In the genomic region with DNA sequence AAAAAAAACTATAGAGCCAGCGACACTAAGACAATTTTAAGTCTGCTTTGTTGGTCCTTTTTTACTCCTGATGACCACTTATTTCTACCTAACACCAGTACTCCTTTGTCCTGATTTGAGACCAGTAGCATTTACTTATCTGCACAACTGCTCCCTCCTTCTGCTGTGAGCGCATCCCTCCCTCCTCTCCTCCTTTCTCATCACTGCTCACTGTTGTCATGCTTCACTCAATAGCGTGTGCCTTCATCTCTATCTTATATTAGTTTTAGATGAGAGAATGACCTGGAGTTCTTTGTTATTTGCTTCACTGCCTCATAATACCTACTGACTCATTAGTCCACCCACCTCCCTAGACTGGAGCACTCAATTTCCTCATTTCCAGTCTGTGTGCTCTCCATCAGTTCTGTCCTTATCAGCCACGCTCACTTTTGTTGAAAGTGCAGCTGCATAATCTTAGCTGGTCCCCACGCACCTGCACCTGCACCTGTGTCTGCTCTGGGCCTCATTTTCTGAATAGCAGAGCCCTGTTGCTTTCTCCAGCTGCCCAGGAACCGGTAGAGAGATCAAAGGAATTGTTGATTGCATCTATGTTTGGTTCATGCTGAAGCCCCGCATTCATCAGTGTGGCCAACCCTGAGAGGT, we compare ENCODE assay signal across 13 mouse cellular contexts.
DNase-seq lines count a peak whose midpoint lies in the region; ATAC-seq lines count a peak whose summit lies in the region.
"Had no signal": no experiment of that assay in that cellular context is flagged by ENCODE, and none has a peak within 500 bp of the region (broad histone marks: within the 10 kb centered on the region; RNA-seq: fewer than 3 reads in every experiment).

No protein-coding gene starts in this region.

- H3K36me3 ChIP-seq in heart, embryonic 16.5 days (ENCODE audit: control insufficient read depth, insufficient read depth), result no peaks in the 10 kb centered on the region
- peaks cover 8% of the 10 kb centered on the region; the same call in 1 of the 2 replicates for H3K36me3 ChIP-seq in heart, embryonic 12.5 days
- no peaks in the 10 kb centered on the region for H3K36me3 ChIP-seq in stomach, embryonic 14.5 days (ENCODE audit: control insufficient read depth, insufficient read depth, low read length)

- DNase-seq in A20 (ENCODE audit: low read depth, low spot score) (peak; percentile 84), ZHBTc4 (ENCODE audit: low read depth, low spot score) (peak; percentile 37), MN1 (ENCODE audit: low spot score) (no peak)
- DNase-seq in left cerebral cortex, adult 9 months (ENCODE audit: low spot score in 2 of 2), result no peak
- no peak for DNase-seq in urinary bladder, postnatal 25 days (ENCODE audit: low spot score)
- DNase-seq: cerebellum, postnatal 14 days; lung, postnatal 4 days; right cerebral cortex, postnatal 25 days had no signal

- no peak overlapping the region for H3K4me3 ChIP-seq in heart, embryonic 16.5 days (ENCODE audit: low read length)
- no peak overlapping the region for H3K4me3 ChIP-seq in heart, embryonic 12.5 days
- H3K4me3 ChIP-seq in stomach, embryonic 14.5 days (ENCODE audit: low read depth, low read length), result no peak overlapping the region

- no peaks in the 10 kb centered on the region for H3K9me3 ChIP-seq in heart, embryonic 16.5 days (replicated peaks; ENCODE audit: control insufficient read depth, low read length)
- no peaks in the 10 kb centered on the region for H3K9me3 ChIP-seq in heart, embryonic 12.5 days (replicated peaks)
- H3K9me3 ChIP-seq in stomach, embryonic 14.5 days (ENCODE audit: control insufficient read depth, low read depth, low read length), result no peaks in the 10 kb centered on the region

- 49% methylated on average over 7 of the region's 7 CpGs for WGBS in heart, embryonic 16.5 days
- WGBS in heart, embryonic 12.5 days, result 63% methylated on average over 7 of the region's 7 CpGs
- WGBS in stomach, embryonic 14.5 days, result 44% methylated on average over 7 of the region's 7 CpGs

- H3K27me3 ChIP-seq in heart, embryonic 16.5 days (ENCODE audit: control insufficient read depth, insufficient read depth, low read length), result no peaks in the 10 kb centered on the region
- no peaks in the 10 kb centered on the region for H3K27me3 ChIP-seq in heart, embryonic 12.5 days (replicated peaks)
- no peaks in the 10 kb centered on the region for H3K27me3 ChIP-seq in stomach, embryonic 14.5 days (ENCODE audit: control insufficient read depth, insufficient read depth, low read length)

- ATAC-seq in heart, embryonic 16.5 days (replicated peaks; ENCODE audit: extremely low read depth, insufficient read depth, low FRiP score), result peak; percentile 32; the same call in 1 of the 2 replicates
- ATAC-seq in heart, embryonic 12.5 days (ENCODE audit: insufficient number of reproducible peaks, low FRiP score), result no peak
- peak; percentile 87 for ATAC-seq in stomach, embryonic 14.5 days (ENCODE audit: insufficient number of reproducible peaks, insufficient read depth, low FRiP score, low read depth)
- ATAC-seq: CD4-positive, CD25-positive, alpha-beta regulatory T cell, adult 4 months had no signal

- no peak overlapping the region for H3K27ac ChIP-seq in heart, embryonic 16.5 days (ENCODE audit: low read length)
- H3K27ac ChIP-seq in heart, embryonic 12.5 days (ENCODE audit: poor library complexity, severe bottlenecking), result no peak overlapping the region
- 0 out of 2 replicates have a peak overlapping the region, but pooled peaks have one; percentile 10 for H3K27ac ChIP-seq in stomach, embryonic 14.5 days (ENCODE audit: low read length)

- no peak overlapping the region for H3K4me2 ChIP-seq in heart, embryonic 16.5 days (ENCODE audit: low read depth, low read length)
- no peak overlapping the region for H3K4me2 ChIP-seq in heart, embryonic 12.5 days
- no peak overlapping the region for H3K4me2 ChIP-seq in stomach, embryonic 14.5 days (replicated peaks; ENCODE audit: low read depth, low read length)
- H3K4me2 ChIP-seq: liver, embryonic 11.5 days had no signal

- peaks cover 16% of the 10 kb centered on the region for H3K4me1 ChIP-seq in heart, embryonic 16.5 days (ENCODE audit: control insufficient read depth, insufficient read depth, low read length)
- peaks cover 16% of the 10 kb centered on the region for H3K4me1 ChIP-seq in heart, embryonic 12.5 days (replicated peaks)
- no peaks in the 10 kb centered on the region for H3K4me1 ChIP-seq in stomach, embryonic 14.5 days (ENCODE audit: control insufficient read depth, insufficient read depth, low read length)

- no peak overlapping the region for H3K9ac ChIP-seq in heart, embryonic 16.5 days (ENCODE audit: low read length)
- no peak overlapping the region for H3K9ac ChIP-seq in heart, embryonic 12.5 days
- H3K9ac ChIP-seq in stomach, embryonic 14.5 days (replicated peaks; ENCODE audit: low read depth, low read length), result no peak overlapping the region

Comparison
In these comparisons a context has a peak if more than half of its experiments do, and no peak if none do; other contexts are left out.
1. DNase-seq: peak in A20 (single experiment) and ZHBTc4 (single experiment); none in left cerebral cortex, adult 9 months (0 of 2), urinary bladder, postnatal 25 days (single experiment) and MN1 (single experiment).